Mouse (Mus musculus): ENCODE results near the gene Ppef2.

Ppef2 gene

GRCm38 (mm10) chr5:92256218-92256617 lies at the start of gene Ppef2:
Gene Ppef2 (minus strand): TSS chr5:92256278.
- DNase-seq (ENCODE audit: low read depth, low spot score) = peak; percentile 34

GRCm38 (mm10) chr5:92304291-92304690 lies 48.2 kb upstream of the Ppef2 start:
- no peak for DNase-seq (ENCODE audit: low read depth, low spot score)

- DNase-seq (ENCODE audit: low read depth, low spot score) = no peak
These were observed 46.2 kb upstream of the Ppef2 start for GRCm38 (mm10) chr5:92302149-92302840.

- DNase-seq (ENCODE audit: low read depth, low spot score) = no peak
These were observed 38.4 kb upstream of the Ppef2 start for GRCm38 (mm10) chr5:92294525-92294924.

GRCm38 (mm10) chr5:92291652-92292414 lies 35.8 kb upstream of the Ppef2 start:
- no peak for DNase-seq (ENCODE audit: low read depth, low spot score)

- DNase-seq (ENCODE audit: low read depth, low spot score) = no peak
These were observed 31.8 kb upstream of the Ppef2 start for GRCm38 (mm10) chr5:92287840-92288239.

- DNase-seq (ENCODE audit: low read depth, low spot score) = no peak
These were observed 27.0 kb upstream of the Ppef2 start for GRCm38 (mm10) chr5:92283107-92283506.

- DNase-seq (ENCODE audit: low read depth, low spot score) = no peak
These were observed 26.5 kb upstream of the Ppef2 start for GRCm38 (mm10) chr5:92282571-92282970.

GRCm38 (mm10) chr5:92278942-92279537 lies 23.0 kb upstream of the Ppef2 start:
- DNase-seq (ENCODE audit: low read depth, low spot score) = no peak

GRCm38 (mm10) chr5:92277437-92278394 lies 21.6 kb upstream of the Ppef2 start, which contains the start of gene Naaa:
Gene Naaa (minus strand): TSS chr5:92278170.
- peak; percentile 78 for DNase-seq (ENCODE audit: low read depth, low spot score)

- no peak for DNase-seq (ENCODE audit: low read depth, low spot score)
These were observed 14.4 kb upstream of the Ppef2 start for GRCm38 (mm10) chr5:92270496-92270895.

- DNase-seq (ENCODE audit: low read depth, low spot score) = peak; percentile 54
These were observed 7.8 kb upstream of the Ppef2 start for GRCm38 (mm10) chr5:92263761-92264359.

- no peak for DNase-seq (ENCODE audit: low read depth, low spot score)
These were observed 6.6 kb upstream of the Ppef2 start for GRCm38 (mm10) chr5:92262646-92263045.

GRCm38 (mm10) chr5:92254476-92254875 lies 1.6 kb downstream of the Ppef2 start:
- DNase-seq (ENCODE audit: low read depth, low spot score) = no peak

GRCm38 (mm10) chr5:92252797-92253343 lies 3.2 kb downstream of the Ppef2 start:
- DNase-seq (ENCODE audit: low read depth, low spot score) = peak; percentile 45

GRCm38 (mm10) chr5:92252031-92252430 lies 4.0 kb downstream of the Ppef2 start:
- no peak for DNase-seq (ENCODE audit: low read depth, low spot score)

GRCm38 (mm10) chr5:92248614-92249013 lies 7.5 kb downstream of the Ppef2 start:
- no peak for DNase-seq (ENCODE audit: low read depth, low spot score)

- no peak for DNase-seq (ENCODE audit: low read depth, low spot score)
These were observed 10.6 kb downstream of the Ppef2 start for GRCm38 (mm10) chr5:92245483-92245882.

- no peak for DNase-seq (ENCODE audit: low read depth, low spot score)
These were observed 11.2 kb downstream of the Ppef2 start for GRCm38 (mm10) chr5:92244900-92245299.

- DNase-seq (ENCODE audit: low read depth, low spot score) = no peak
These were observed 15.3 kb downstream of the Ppef2 start for GRCm38 (mm10) chr5:92240769-92241168.

Data from mesoderm, embryonic 11.5 days (tissue).